ENCODE assay signal across 8 mouse cellular contexts in genomic region chr14:31954945-31955344, GRCm38 (mm10).
DNase-seq lines count a peak whose midpoint lies in the region; ATAC-seq and TF ChIP-seq lines count a peak whose summit lies in the region.

No protein-coding gene starts in this region.

- no peak overlapping the region for H3K27ac ChIP-seq in forebrain, postnatal 0 days (ENCODE audit: low read depth, low read length)
- no peak overlapping the region for H3K27ac ChIP-seq in hindbrain, postnatal 0 days

- peak; percentile 88 for ATAC-seq in forebrain, postnatal 0 days
- ATAC-seq in hindbrain, postnatal 0 days = peak; percentile 82
- ATAC-seq in megakaryocyte-erythroid progenitor cell, adult 5-6 weeks (replicated peaks; ENCODE audit: low FRiP score, low TSS enrichment, poor library complexity, severe bottlenecking) = peak; percentile 82

- H3K9me3 ChIP-seq in forebrain, postnatal 0 days (ENCODE audit: low read length) = no peaks in the 10 kb centered on the region
- no peaks in the 10 kb centered on the region for H3K9me3 ChIP-seq in hindbrain, postnatal 0 days (ENCODE audit: low read length)

- H3K4me1 ChIP-seq in forebrain, postnatal 0 days (ENCODE audit: insufficient read depth) = no peaks in the 10 kb centered on the region
- no peaks in the 10 kb centered on the region for H3K4me1 ChIP-seq in hindbrain, postnatal 0 days (ENCODE audit: insufficient read depth, low read length)

- WGBS in forebrain, postnatal 0 days = 4% methylated on average over 4 of the region's 4 CpGs
- WGBS in hindbrain, postnatal 0 days = 7% methylated on average over 4 of the region's 4 CpGs

- H3K9ac ChIP-seq in forebrain, postnatal 0 days = no peak overlapping the region
- H3K9ac ChIP-seq in hindbrain, postnatal 0 days (replicated peaks; ENCODE audit: low read length) = no peak overlapping the region

- TF ChIP-seq CTCF in forebrain, postnatal 0 days (IDR thresholded peaks at IDR 0.05; ENCODE audit: low read depth) = peak; percentile 96
- TF ChIP-seq CTCF in hindbrain, postnatal 0 days (IDR thresholded peaks at IDR 0.05; ENCODE audit: low read depth) = peak; percentile 95

- DNase-seq in R1 (ENCODE audit: low read depth, low spot score) = peak; percentile 75
- DNase-seq in cerebellum, adult 18-20 months = peak; percentile 92 to 93
- DNase-seq in forebrain, postnatal 0 days = peak; percentile 90
- peak; percentile 91 for DNase-seq in hindbrain, postnatal 0 days (ENCODE audit: low spot score)
- DNase-seq in left cerebral cortex, adult 18-20 months (ENCODE audit: low spot score in 2 of 2) = peak; percentile 89 to 93
- DNase-seq in right cerebral cortex, postnatal 14 days = peak; percentile 90
- DNase-seq in urinary bladder, postnatal 36 days (ENCODE audit: low spot score in 2 of 2) = peak; percentile 75 to 82

- H3K36me3 ChIP-seq in forebrain, postnatal 0 days (ENCODE audit: insufficient read depth) = no peaks in the 10 kb centered on the region
- H3K36me3 ChIP-seq in hindbrain, postnatal 0 days (ENCODE audit: insufficient read depth, low read length) = no peaks in the 10 kb centered on the region

- no peak overlapping the region for H3K4me3 ChIP-seq in forebrain, postnatal 0 days (ENCODE audit: low read depth, low read length)
- H3K4me3 ChIP-seq in hindbrain, postnatal 0 days (ENCODE audit: low read length) = no peak overlapping the region

- no peaks in the 10 kb centered on the region for H3K27me3 ChIP-seq in forebrain, postnatal 0 days (ENCODE audit: insufficient read depth, low read length)
- no peaks in the 10 kb centered on the region for H3K27me3 ChIP-seq in hindbrain, postnatal 0 days (ENCODE audit: insufficient read depth, low read length)

- no peak overlapping the region for H3K4me2 ChIP-seq in forebrain, postnatal 0 days (ENCODE audit: low read depth)
- H3K4me2 ChIP-seq in hindbrain, postnatal 0 days (ENCODE audit: low read depth, low read length) = no peak overlapping the region
